Comparison of ENCODE assay signal across 7 mouse cellular contexts in the genomic region with DNA sequence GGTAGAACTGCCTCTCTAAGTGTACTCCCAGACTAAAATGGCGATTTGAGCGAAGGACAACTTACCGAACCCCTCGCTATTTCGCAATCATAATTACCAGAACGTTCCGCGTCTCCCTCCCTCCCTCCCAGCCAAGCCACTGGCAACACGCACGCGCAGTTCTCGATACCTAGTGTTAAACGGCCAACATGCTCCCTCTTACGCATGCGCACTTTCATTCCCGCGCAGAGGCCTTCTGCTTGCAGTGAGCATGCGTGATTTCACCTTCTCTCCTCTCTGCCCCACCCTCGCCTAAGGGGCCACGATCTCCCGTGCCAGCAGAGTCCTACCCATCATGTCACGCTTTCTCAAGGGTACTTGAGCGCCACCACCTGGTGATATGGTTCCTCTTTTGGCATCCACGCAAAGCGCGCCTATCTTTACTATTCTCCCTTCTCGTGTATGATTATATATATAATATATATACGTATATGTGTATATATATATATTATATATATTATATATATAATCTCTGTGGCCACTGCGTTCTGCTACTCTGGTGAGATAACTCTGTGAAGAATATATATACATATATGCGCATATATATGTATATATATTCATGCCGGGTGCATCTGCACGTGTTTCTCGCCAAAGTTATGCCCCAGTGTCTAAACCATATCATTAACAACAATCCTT. TPM values are rescaled to one million over a fixed set of nuclear protein-coding genes. Genes with fewer than 3 reads are reported as not detected.
DNase-seq lines count a peak whose midpoint lies in the region; ATAC-seq lines count a peak whose summit lies in the region.

No protein-coding gene starts in this region.

- H3K4me3 ChIP-seq in embryonic facial prominence, embryonic 12.5 days = peak overlapping the region; percentile 49
- peak overlapping the region; percentile 36 for H3K4me3 ChIP-seq in limb, embryonic 11.5 days (ENCODE audit: low read depth, low read length)
- H3K4me3 ChIP-seq in midbrain, embryonic 14.5 days (replicated peaks; ENCODE audit: low read depth, low read length) = peak overlapping the region; percentile 41

- H3K9me3 ChIP-seq in embryonic facial prominence, embryonic 12.5 days = no peaks in the 10 kb centered on the region
- H3K9me3 ChIP-seq in limb, embryonic 11.5 days (ENCODE audit: control insufficient read depth, low read length) = no peaks in the 10 kb centered on the region
- H3K9me3 ChIP-seq in midbrain, embryonic 14.5 days (ENCODE audit: control insufficient read depth, low read length) = no peaks in the 10 kb centered on the region

- peak overlapping the region; percentile 90 for H3K27ac ChIP-seq in embryonic facial prominence, embryonic 12.5 days
- peak overlapping the region; percentile 68; the same call in 1 of the 2 replicates for H3K27ac ChIP-seq in limb, embryonic 11.5 days (replicated peaks; ENCODE audit: low read depth, low read length)
- peak overlapping the region; percentile 83 for H3K27ac ChIP-seq in midbrain, embryonic 14.5 days (replicated peaks; ENCODE audit: low read depth, low read length)

- peak; percentile 86 for DNase-seq in adrenal gland, postnatal 25 days
- DNase-seq in heart, adult 11 months = peak; percentile 100
- peak; percentile 95 for DNase-seq in kidney, adult 18-20 months
- peak; percentile 95 for DNase-seq in limb, embryonic 11.5 days (ENCODE audit: low spot score)
- peak; percentile 98 for DNase-seq in midbrain, embryonic 14.5 days
- peak; percentile 84 to 95 for DNase-seq in spleen, adult 18-20 months

- H3K4me1 ChIP-seq in embryonic facial prominence, embryonic 12.5 days = no peaks in the 10 kb centered on the region
- H3K4me1 ChIP-seq in limb, embryonic 11.5 days (ENCODE audit: control insufficient read depth, insufficient read depth, low read length) = no peaks in the 10 kb centered on the region
- H3K4me1 ChIP-seq in midbrain, embryonic 14.5 days (ENCODE audit: control insufficient read depth, insufficient read depth, low read length) = peaks cover 2% of the 10 kb centered on the region; the same call in 1 of the 2 replicates

- ATAC-seq in embryonic facial prominence, embryonic 12.5 days (ENCODE audit: insufficient number of reproducible peaks, insufficient read depth, low FRiP score, low TSS enrichment) = peak; percentile 92
- peak; percentile 95 for ATAC-seq in limb, embryonic 11.5 days (ENCODE audit: insufficient number of reproducible peaks, low FRiP score, low TSS enrichment, low read depth)
- ATAC-seq in midbrain, embryonic 14.5 days (ENCODE audit: low FRiP score, low TSS enrichment) = peak; percentile 96

- peak overlapping the region; percentile 67 for H3K9ac ChIP-seq in embryonic facial prominence, embryonic 12.5 days
- peak overlapping the region; percentile 57 for H3K9ac ChIP-seq in limb, embryonic 11.5 days (ENCODE audit: low read length)
- H3K9ac ChIP-seq in midbrain, embryonic 14.5 days (replicated peaks; ENCODE audit: low read length) = peak overlapping the region; percentile 54

- no peaks in the 10 kb centered on the region for H3K36me3 ChIP-seq in embryonic facial prominence, embryonic 12.5 days
- H3K36me3 ChIP-seq in limb, embryonic 11.5 days (ENCODE audit: control insufficient read depth, insufficient read depth, low read length) = no peaks in the 10 kb centered on the region
- H3K36me3 ChIP-seq in midbrain, embryonic 14.5 days (ENCODE audit: control insufficient read depth, insufficient read depth, low read length) = no peaks in the 10 kb centered on the region

- under 1% methylated on average over 33 of the region's 33 CpGs for WGBS in embryonic facial prominence, embryonic 12.5 days
- 3% methylated on average over 33 of the region's 33 CpGs for WGBS in limb, embryonic 11.5 days
- WGBS in midbrain, embryonic 14.5 days = 3% methylated on average over 33 of the region's 33 CpGs

- no peaks in the 10 kb centered on the region for H3K27me3 ChIP-seq in embryonic facial prominence, embryonic 12.5 days
- H3K27me3 ChIP-seq in limb, embryonic 11.5 days (ENCODE audit: control insufficient read depth, insufficient read depth, low read length) = no peaks in the 10 kb centered on the region
- no peaks in the 10 kb centered on the region for H3K27me3 ChIP-seq in midbrain, embryonic 14.5 days (ENCODE audit: control insufficient read depth, insufficient read depth, low read length)

- peak overlapping the region; percentile 58 for H3K4me2 ChIP-seq in embryonic facial prominence, embryonic 12.5 days (replicated peaks)
- peak overlapping the region; percentile 62 for H3K4me2 ChIP-seq in limb, embryonic 11.5 days (ENCODE audit: low read depth, severe bottlenecking)
- H3K4me2 ChIP-seq in midbrain, embryonic 14.5 days (ENCODE audit: low read length) = peak overlapping the region; percentile 63

RNA-seq across cellular contexts. Expression of gene Zcchc13, which starts 8.0 kb away (rescaled TPM):
- total RNA-seq in adrenal gland, postnatal 25 days (2021) = not detected in 2 replicates
- polyA plus RNA-seq in embryonic facial prominence, embryonic 12.5 days (2016; fragmentation: Nextera tagmentation; extraction: Ambion mirVana) = not detected in 2 replicates
- polyA plus RNA-seq in limb, embryonic 11.5 days (2014; fragmentation: Nextera tagmentation; extraction: Ambion mirVana) = not detected in 2 replicates
- polyA plus RNA-seq in midbrain, embryonic 14.5 days (2014; fragmentation: Nextera tagmentation; extraction: Ambion mirVana) = not detected in 2 replicates

Comparison
In these comparisons a context has a peak if more than half of its experiments do, and no peak if none do; other contexts are left out.
1. Peak in every context shown above with its lines: DNase-seq, ATAC-seq, H3K4me3 ChIP-seq and H3K27ac ChIP-seq.